Mouse (Mus musculus): ENCODE data around the gene Gpc5. TPM values are rescaled to one million over a fixed set of nuclear protein-coding genes. Genes with fewer than 3 reads are reported as not detected.

Gpc5 gene
- polyA plus RNA-seq, 1 experiment from 2014 or later, result 0.05 TPM

DNA sequence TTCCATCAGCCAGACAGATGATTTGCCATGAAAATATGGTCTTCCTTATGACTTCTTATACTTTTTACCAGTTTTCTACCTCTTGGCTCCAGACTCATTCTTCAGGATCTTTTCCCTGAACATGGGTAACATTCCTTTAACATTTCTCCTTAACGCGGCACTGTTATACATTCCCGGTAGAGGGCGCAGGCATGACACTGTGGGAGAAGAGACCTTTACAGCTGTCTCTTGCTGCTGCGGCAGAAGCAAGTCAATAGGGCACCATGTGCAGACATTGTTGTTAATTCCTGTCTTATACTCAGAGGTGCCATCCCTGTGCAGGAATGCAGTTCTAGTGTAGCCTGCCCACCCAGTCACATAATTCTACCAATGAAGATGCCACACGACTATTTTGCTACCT lies 1115.0 kb downstream of the Gpc5 start:
- 24% methylated on average over 6 of the region's 6 CpGs for WGBS (ENCODE audit: insufficient replicate concordance)
- H3K4me2 ChIP-seq, result no peak overlapping the region
- H3K36me3 ChIP-seq, result no peaks in the 10 kb centered on the region
- DNase-seq (no peak), ATAC-seq (ENCODE audit: low read depth) (no peak)
- no peak overlapping the region for H3K4me3 ChIP-seq (replicated peaks)
- H3K9ac ChIP-seq, result no peak overlapping the region
- no peaks in the 10 kb centered on the region for H3K9me3 ChIP-seq (replicated peaks)
- H3K27ac ChIP-seq, result no peak overlapping the region
- H3K27me3 ChIP-seq, result no peaks in the 10 kb centered on the region
- H3K4me1 ChIP-seq (replicated peaks), result no peaks in the 10 kb centered on the region

DNA sequence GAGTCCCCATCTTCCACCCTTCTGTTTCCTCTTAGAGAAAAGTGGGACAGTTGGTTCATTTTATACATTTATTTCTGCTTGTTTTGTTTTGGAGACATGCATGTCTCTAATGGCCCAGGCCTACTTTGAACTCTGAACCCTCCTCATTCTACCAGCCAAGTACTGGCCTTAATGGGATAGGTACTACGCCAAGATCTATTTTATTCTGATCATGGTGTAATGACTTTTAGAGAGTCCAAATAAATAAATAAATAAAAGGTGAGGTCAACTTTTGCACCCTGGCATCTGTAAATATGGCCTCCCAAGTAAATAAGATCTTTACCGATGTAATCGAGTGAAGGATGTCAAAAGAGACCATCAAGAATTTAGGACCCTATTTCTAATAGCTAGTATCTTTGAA lies 1116.6 kb downstream of the Gpc5 start:
- Histone ChIP-seq H3K36me3 (no peaks in the 10 kb centered on the region), H3K27me3 (no peaks in the 10 kb centered on the region), H3K4me1 (replicated peaks) (no peaks in the 10 kb centered on the region), H3K4me2 (no peak overlapping the region), H3K27ac (no peak overlapping the region), H3K4me3 (replicated peaks) (no peak overlapping the region), H3K9me3 (replicated peaks) (no peaks in the 10 kb centered on the region), H3K9ac (no peak overlapping the region)
- no peak for ATAC-seq (ENCODE audit: low read depth)
- 77% methylated on average over 3 of the region's 3 CpGs for WGBS (ENCODE audit: insufficient replicate concordance)
- DNase-seq, result no peak

DNA sequence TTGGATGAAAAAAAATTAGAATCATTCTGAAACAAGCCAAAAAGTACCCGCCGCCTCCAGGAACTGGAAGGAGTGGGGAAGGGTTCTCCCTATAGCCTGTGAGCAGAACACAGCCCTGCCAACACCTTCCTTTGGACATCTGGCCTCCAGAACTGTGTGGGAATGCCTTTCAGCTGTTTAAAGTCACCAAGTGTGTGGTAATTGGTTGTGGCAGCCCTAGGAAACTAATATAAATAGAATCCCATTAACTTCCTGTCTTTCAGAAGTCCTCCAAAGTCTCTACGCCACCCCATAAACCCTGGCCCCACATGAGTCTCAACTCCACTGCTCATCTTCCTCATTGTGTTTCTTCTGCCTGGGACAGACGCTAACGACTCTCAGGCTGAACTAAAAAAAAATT lies 1117.0 kb downstream of the Gpc5 start:
- Histone ChIP-seq H3K36me3 (no peaks in the 10 kb centered on the region), H3K27ac (no peak overlapping the region), H3K27me3 (no peaks in the 10 kb centered on the region), H3K4me2 (no peak overlapping the region), H3K4me3 (replicated peaks) (no peak overlapping the region), H3K9ac (no peak overlapping the region), H3K4me1 (replicated peaks) (no peaks in the 10 kb centered on the region), H3K9me3 (replicated peaks) (no peaks in the 10 kb centered on the region)
- 54% methylated on average over 5 of the region's 5 CpGs for WGBS (ENCODE audit: insufficient replicate concordance)
- DNase-seq (no peak), ATAC-seq (ENCODE audit: low read depth) (no peak)

DNA sequence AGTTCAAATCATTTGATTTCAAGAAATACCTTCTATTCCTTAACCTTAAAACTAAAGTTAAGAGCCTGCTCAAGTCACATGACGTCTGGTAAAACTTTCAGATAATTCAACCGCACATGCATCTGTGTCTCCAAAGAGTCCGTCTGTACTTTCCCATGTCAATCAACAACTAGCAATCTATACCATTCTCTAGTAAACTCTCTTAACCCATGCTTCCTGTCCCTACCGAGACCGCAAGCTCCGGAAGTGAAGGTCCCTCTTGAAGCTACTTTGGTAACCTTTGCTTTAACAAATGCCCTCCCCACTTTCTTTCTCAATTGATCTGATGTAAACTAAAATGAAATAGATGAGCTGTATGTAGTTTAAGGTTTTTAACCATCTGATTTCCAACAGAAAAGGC lies 1118.3 kb downstream of the Gpc5 start:
- H3K4me2 ChIP-seq, result no peak overlapping the region
- no peaks in the 10 kb centered on the region for H3K27me3 ChIP-seq
- H3K36me3 ChIP-seq, result no peaks in the 10 kb centered on the region
- DNase-seq (no peak), ATAC-seq (ENCODE audit: low read depth) (no peak)
- H3K27ac ChIP-seq, result no peak overlapping the region
- H3K4me3 ChIP-seq (replicated peaks), result no peak overlapping the region
- no peak overlapping the region for H3K9ac ChIP-seq
- no peaks in the 10 kb centered on the region for H3K4me1 ChIP-seq (replicated peaks)
- no peaks in the 10 kb centered on the region for H3K9me3 ChIP-seq (replicated peaks)
- 48% methylated on average over 6 of the region's 6 CpGs for WGBS (ENCODE audit: insufficient replicate concordance)

DNA sequence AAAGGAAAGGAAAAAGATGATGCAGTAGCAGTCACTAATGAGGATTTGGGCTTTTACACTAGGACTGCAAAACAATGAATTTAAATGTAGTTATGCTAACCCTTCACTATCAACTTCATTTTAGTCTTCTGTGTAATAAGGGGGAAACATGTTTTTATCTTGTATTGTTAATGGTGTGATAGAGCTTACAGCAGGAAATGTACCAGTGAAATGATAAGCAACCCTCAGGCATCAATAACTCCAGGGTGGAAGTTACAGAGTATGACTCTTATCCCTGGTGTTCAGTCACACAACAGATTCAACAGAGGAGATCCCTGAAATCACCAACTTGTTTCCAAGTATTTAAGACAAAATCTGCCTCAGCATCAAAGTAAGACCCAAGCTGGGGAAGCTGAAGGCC lies 1120.0 kb downstream of the Gpc5 start:
- Histone ChIP-seq H3K9me3 (replicated peaks) (no peaks in the 10 kb centered on the region), H3K4me2 (no peak overlapping the region), H3K4me3 (replicated peaks) (no peak overlapping the region), H3K36me3 (no peaks in the 10 kb centered on the region), H3K4me1 (replicated peaks) (no peaks in the 10 kb centered on the region), H3K27ac (no peak overlapping the region), H3K9ac (no peak overlapping the region), H3K27me3 (no peaks in the 10 kb centered on the region)
- ATAC-seq (ENCODE audit: low read depth), result no peak
- no peak for DNase-seq

DNA sequence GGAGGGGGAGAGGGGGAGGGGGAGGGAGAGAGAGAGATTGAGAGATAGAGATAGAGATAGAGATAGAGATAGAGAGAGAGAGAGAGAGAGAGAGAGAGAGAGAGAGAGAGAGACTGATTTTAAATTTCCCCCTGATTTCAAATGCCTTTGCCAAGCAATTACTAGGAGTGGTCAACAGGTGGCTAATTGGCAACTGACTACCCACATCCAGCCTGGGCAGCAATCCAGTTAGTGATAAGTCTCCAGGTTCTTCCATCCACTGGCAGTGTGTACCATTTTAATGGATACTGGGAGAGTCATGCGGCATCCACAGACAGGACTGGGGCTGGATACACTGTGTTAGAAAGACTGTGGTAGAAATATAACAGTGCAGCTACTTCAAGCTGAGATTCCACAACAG lies 1166.1 kb downstream of the Gpc5 start:
- H3K4me1 ChIP-seq (replicated peaks), result no peaks in the 10 kb centered on the region
- no peaks in the 10 kb centered on the region for H3K27me3 ChIP-seq
- no peak overlapping the region for H3K27ac ChIP-seq
- H3K9me3 ChIP-seq (replicated peaks), result no peaks in the 10 kb centered on the region
- 87% methylated on average over 1 of the region's 1 CpGs for WGBS (ENCODE audit: insufficient replicate concordance)
- H3K36me3 ChIP-seq, result no peaks in the 10 kb centered on the region
- DNase-seq (no peak), ATAC-seq (ENCODE audit: low read depth) (no peak)
- H3K4me3 ChIP-seq (replicated peaks), result no peak overlapping the region
- H3K9ac ChIP-seq, result no peak overlapping the region
- H3K4me2 ChIP-seq, result no peak overlapping the region

DNA sequence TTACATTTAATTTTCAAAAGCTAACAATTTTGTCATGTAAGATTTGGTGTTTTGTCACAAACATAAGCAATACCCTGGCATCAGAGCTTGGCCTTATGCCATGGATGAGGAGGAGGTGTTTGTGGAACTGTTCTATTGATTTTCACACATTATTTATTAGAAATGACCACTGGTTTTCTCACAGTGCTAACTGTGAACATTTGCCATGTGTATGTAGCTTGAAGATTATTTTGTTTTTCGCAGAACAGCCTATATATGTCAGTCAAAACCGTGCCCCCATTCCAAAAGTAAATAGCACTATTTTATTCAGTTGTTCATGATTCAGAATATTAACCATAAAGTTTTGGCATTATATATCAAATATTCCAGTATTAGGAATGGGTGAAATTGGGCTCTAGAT lies 1216.5 kb downstream of the Gpc5 start:
- no peaks in the 10 kb centered on the region for H3K36me3 ChIP-seq
- H3K9ac ChIP-seq, result no peak overlapping the region
- DNase-seq (no peak), ATAC-seq (ENCODE audit: low read depth) (no peak)
- no peaks in the 10 kb centered on the region for H3K4me1 ChIP-seq (replicated peaks)
- H3K4me2 ChIP-seq, result no peak overlapping the region
- no peak overlapping the region for H3K27ac ChIP-seq
- H3K4me3 ChIP-seq (replicated peaks), result no peak overlapping the region
- no peaks in the 10 kb centered on the region for H3K9me3 ChIP-seq (replicated peaks)
- no peaks in the 10 kb centered on the region for H3K27me3 ChIP-seq
- 65% methylated on average over 2 of the region's 2 CpGs for WGBS (ENCODE audit: insufficient replicate concordance)

DNA sequence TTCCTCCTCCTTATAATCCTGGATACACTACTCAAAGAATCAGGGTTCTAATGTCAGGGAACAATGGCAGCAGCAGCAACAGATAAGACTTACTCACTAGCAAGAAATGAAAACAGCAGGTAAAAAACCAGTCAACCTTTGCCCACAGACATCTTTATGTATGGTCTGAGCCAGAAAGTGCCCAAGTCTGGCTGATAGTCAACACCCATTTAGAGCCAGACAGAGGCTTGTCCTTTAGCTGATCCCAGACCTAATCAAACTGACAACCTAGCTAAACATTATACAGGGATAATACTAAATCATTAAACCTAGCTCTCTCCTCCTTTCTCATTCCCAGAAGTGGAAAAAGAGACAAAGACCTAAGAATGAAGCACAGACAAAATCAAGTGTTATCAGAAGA lies 1225.5 kb downstream of the Gpc5 start:
- Histone ChIP-seq H3K27ac (no peak overlapping the region), H3K4me2 (no peak overlapping the region), H3K4me3 (replicated peaks) (no peak overlapping the region), H3K27me3 (no peaks in the 10 kb centered on the region), H3K36me3 (no peaks in the 10 kb centered on the region), H3K4me1 (replicated peaks) (no peaks in the 10 kb centered on the region), H3K9ac (no peak overlapping the region), H3K9me3 (replicated peaks) (no peaks in the 10 kb centered on the region)
- no peak for ATAC-seq (ENCODE audit: low read depth)
- DNase-seq, result no peak

DNA sequence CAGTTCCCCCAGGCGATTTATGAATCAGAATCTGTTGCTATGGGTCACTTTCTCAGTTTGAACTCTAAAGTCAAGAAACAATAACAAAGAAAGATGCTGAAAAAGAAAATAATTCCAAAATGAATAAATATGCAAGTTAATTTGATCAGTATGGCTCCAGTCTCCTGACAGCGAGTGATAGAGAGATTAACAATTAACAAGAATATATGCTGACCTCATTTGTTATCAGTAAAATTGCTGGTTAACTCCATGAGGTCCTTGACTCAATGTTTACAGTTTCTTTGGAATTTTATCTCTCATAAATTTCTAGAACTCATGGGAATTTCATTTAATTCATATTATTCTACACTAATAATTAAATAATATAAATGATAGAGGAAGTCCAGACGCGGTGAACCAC lies 1244.2 kb downstream of the Gpc5 start:
- Histone ChIP-seq H3K9me3 (replicated peaks) (no peaks in the 10 kb centered on the region), H3K4me3 (replicated peaks) (no peak overlapping the region), H3K9ac (no peak overlapping the region), H3K36me3 (no peaks in the 10 kb centered on the region), H3K4me1 (replicated peaks) (no peaks in the 10 kb centered on the region), H3K27ac (no peak overlapping the region), H3K4me2 (no peak overlapping the region), H3K27me3 (no peaks in the 10 kb centered on the region)
- ATAC-seq (ENCODE audit: low read depth) (no peak), DNase-seq (no peak)
- WGBS (ENCODE audit: insufficient replicate concordance), result 76% methylated on average over 4 of the region's 4 CpGs

DNA sequence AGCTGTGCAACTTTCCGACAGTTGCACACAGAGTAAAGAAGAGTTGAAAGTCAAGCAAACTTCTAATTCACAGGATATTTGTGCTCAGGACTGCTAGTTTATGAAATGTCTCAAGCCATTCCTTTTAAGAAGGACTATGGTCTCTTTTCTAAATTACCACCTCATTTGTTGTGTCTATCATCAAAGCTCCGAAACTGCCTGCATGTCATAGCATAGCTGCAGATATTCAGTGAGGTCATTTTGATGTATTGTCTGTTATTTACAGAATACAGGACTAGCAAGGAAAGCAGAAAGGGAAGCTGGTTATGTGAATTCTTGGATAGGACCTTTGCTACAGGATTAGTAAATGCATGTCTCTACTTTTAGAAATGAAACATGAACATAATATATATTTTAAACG lies 1246.4 kb downstream of the Gpc5 start:
- Histone ChIP-seq H3K27ac (no peak overlapping the region), H3K9ac (no peak overlapping the region), H3K4me1 (replicated peaks) (no peaks in the 10 kb centered on the region), H3K27me3 (no peaks in the 10 kb centered on the region), H3K9me3 (replicated peaks) (no peaks in the 10 kb centered on the region), H3K36me3 (no peaks in the 10 kb centered on the region), H3K4me3 (replicated peaks) (no peak overlapping the region), H3K4me2 (no peak overlapping the region)
- WGBS (ENCODE audit: insufficient replicate concordance), result 57% methylated on average over 3 of the region's 3 CpGs
- ATAC-seq (ENCODE audit: low read depth) (no peak), DNase-seq (no peak)

DNA sequence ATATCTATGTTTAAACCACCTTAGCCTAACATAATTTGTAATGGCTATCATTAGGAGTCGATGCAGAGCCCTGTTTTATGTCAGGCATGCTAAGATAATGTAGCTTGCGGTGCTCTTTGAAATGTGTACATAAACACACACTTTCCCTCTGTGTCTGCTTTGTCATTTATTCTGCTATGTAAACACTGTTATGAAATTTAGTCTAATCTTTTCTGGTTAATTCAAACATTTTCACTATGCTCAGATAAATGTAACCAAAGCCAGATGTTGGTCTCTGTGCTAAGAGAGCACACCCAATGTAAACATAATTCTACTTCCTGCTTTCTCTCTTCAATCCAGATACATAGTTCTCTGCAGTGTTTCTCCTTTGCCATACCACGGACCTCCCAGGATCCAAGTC lies 1256.5 kb downstream of the Gpc5 start:
- no peaks in the 10 kb centered on the region for H3K27me3 ChIP-seq
- no peak overlapping the region for H3K4me2 ChIP-seq
- no peak overlapping the region for H3K9ac ChIP-seq
- H3K27ac ChIP-seq, result no peak overlapping the region
- H3K4me1 ChIP-seq (replicated peaks), result no peaks in the 10 kb centered on the region
- DNase-seq, result no peak
- WGBS (ENCODE audit: insufficient replicate concordance), result 64% methylated on average over 3 of the region's 3 CpGs
- no peaks in the 10 kb centered on the region for H3K36me3 ChIP-seq
- no peaks in the 10 kb centered on the region for H3K9me3 ChIP-seq (replicated peaks)
- no peak for ATAC-seq (ENCODE audit: low read depth)
- H3K4me3 ChIP-seq (replicated peaks), result no peak overlapping the region

DNA sequence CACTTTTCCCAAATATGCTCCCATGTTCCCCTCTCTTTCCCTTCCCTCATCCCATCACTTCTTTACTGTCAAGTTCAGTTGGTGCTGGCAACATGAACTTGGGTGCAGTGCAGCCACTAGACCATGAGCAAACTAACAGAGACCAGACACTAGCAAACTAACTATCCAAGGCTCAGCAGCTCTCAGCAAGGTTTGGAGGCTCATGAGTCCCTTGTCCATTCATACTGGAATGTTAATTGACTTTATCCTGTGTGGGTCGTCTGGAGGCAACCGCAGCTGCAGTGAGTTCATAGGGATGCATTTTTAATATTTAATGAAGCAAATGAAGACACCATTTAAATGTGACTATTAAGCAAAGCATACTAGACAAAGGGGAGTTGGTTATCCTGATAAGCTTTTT lies 1292.6 kb downstream of the Gpc5 start:
- DNase-seq (no peak), ATAC-seq (ENCODE audit: low read depth) (no peak)
- 80% methylated on average over 2 of the region's 2 CpGs for WGBS (ENCODE audit: insufficient replicate concordance)
- no peaks in the 10 kb centered on the region for H3K4me1 ChIP-seq (replicated peaks)
- no peak overlapping the region for H3K4me2 ChIP-seq
- no peaks in the 10 kb centered on the region for H3K27me3 ChIP-seq
- H3K36me3 ChIP-seq, result no peaks in the 10 kb centered on the region
- H3K27ac ChIP-seq, result no peak overlapping the region
- H3K4me3 ChIP-seq (replicated peaks), result no peak overlapping the region
- H3K9me3 ChIP-seq (replicated peaks), result no peaks in the 10 kb centered on the region
- H3K9ac ChIP-seq, result no peak overlapping the region

DNA sequence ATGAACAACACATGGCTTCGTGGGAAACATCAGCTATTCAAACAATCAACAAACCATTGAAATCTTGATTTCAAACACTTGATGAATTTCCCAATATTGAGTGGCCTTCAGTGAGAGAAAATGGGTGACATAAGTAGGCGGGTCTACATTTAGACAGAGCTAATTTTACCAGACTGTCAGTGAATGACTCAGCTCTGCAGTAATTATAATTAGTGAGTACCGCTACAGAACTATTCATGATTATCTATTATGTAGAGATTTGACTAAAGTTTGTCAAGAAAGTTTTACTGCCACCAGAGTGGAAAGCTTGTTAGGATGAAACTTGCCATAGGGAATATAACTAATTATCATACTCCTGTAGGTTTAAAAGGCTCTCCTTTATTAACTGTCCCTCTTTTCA lies 1323.5 kb downstream of the Gpc5 start:
- H3K9ac ChIP-seq, result no peak overlapping the region
- no peak overlapping the region for H3K4me2 ChIP-seq
- no peak for ATAC-seq (ENCODE audit: low read depth)
- no peaks in the 10 kb centered on the region for H3K36me3 ChIP-seq
- WGBS (ENCODE audit: insufficient replicate concordance), result 61% methylated on average over 3 of the region's 3 CpGs
- no peaks in the 10 kb centered on the region for H3K4me1 ChIP-seq (replicated peaks)
- H3K27me3 ChIP-seq, result no peaks in the 10 kb centered on the region
- DNase-seq, result no peak
- no peaks in the 10 kb centered on the region for H3K9me3 ChIP-seq (replicated peaks)
- H3K4me3 ChIP-seq (replicated peaks), result no peak overlapping the region
- no peak overlapping the region for H3K27ac ChIP-seq

Measured in liver, embryonic 13.5 days (tissue).